Mouse (Mus musculus) neural tube, embryonic 14.5 days (tissue): Measurements from ENCODE around the gene Slco3a1. TPM values are rescaled to one million over a fixed set of nuclear protein-coding genes. Genes with fewer than 3 reads are reported as not detected.

ENCODE experiments used
- ATAC-seq: fragments of 200-750 bp; cut with Nextera tagmentation; 2 replicates; pipeline ENCODE4 v1.8.0; 2017; ENCODE audit warnings: low read depth, mild to moderate bottlenecking, moderate TSS enrichment, moderate library complexity
- H3K27ac ChIP-seq: fragments of 300-500 bp; sonication (generic); 2 replicates; pipeline ENCODE4 v1.5.1; 2014; ENCODE audit warnings: low read depth, mild to moderate bottlenecking, control low read depth, low read length, moderate library complexity, mixed read lengths
- H3K27me3 ChIP-seq: fragments of 300-500 bp; sonication (generic); 2 replicates; pipeline ENCODE4 v1.6.1; 2014; ENCODE audit warnings: low read length; ENCODE audit not compliant: control insufficient read depth, insufficient read depth
- H3K36me3 ChIP-seq: fragments of 300-500 bp; sonication (generic); 2 replicates; pipeline ENCODE4 v1.6.1; 2014; ENCODE audit warnings: low read length, mixed read lengths; ENCODE audit not compliant: control insufficient read depth, insufficient read depth
- H3K4me1 ChIP-seq: fragments of 300-500 bp; sonication (generic); 2 replicates; pipeline ENCODE4 v1.6.1; 2014; ENCODE audit warnings: low read length; ENCODE audit not compliant: control insufficient read depth, insufficient read depth
- H3K4me2 ChIP-seq: fragments of 300-500 bp; sonication (generic); 2 replicates; pipeline ENCODE4 v1.6.1; 2014; ENCODE audit warnings: mild to moderate bottlenecking, low read depth, low read length, control low read depth
- H3K4me3 ChIP-seq: fragments of 300-500 bp; sonication (generic); 2 replicates; pipeline ENCODE4 v1.5.1; 2014; ENCODE audit warnings: low read depth, low read length, control low read depth, mixed read lengths
- H3K9ac ChIP-seq: fragments of 300-500 bp; sonication (generic); replicated peaks from 2 replicates; pipeline ENCODE4 v1.6.1; 2014; ENCODE audit warnings: low read depth, mild to moderate bottlenecking, control low read depth, low read length, mixed read lengths
- H3K9me3 ChIP-seq: fragments of 300-500 bp; sonication (generic); 2 replicates; pipeline ENCODE4 v1.6.1; 2016; ENCODE audit warnings: low read length; ENCODE audit not compliant: control insufficient read depth
- WGBS: fragments of 180-500 bp; shearing (Covaris S2); extraction: QIAGEN DNeasy Blood & Tissue Kit; methylation state at CpG from one replicate; pipeline ENCODE4 v1.1.7; 2014; 5-methylcytosine and 5-hydroxymethylcytosine counted together
- polyA plus RNA-seq: library from polyadenylated mRNA; unstranded; fragments of >200 nt; fragmentation: Nextera tagmentation; extraction: Ambion mirVana; gene quantifications from 2 replicates; pipeline ENCODE4 v1.2.1, GENCODE M21; 2014

Gene Slco3a1
- polyA plus RNA-seq, 1 experiment from 2014 or later: 18.6 TPM

GRCm38 (mm10) chr7:74522260-74522659 lies 32.3 kb downstream of the Slco3a1 start:
- Histone ChIP-seq H3K27ac (no peak overlapping the region), H3K4me1 (no peaks in the 10 kb centered on the region), H3K9ac (no peak overlapping the region), H3K4me2 (no peak overlapping the region), H3K4me3 (no peak overlapping the region), H3K36me3 (no peaks in the 10 kb centered on the region), H3K27me3 (no peaks in the 10 kb centered on the region), H3K9me3 (no peaks in the 10 kb centered on the region)
- no peak for ATAC-seq
- 87% methylated on average over 4 of the region's 4 CpGs for WGBS

GRCm38 (mm10) chr7:74519386-74519785 lies 35.2 kb downstream of the Slco3a1 start:
- Histone ChIP-seq H3K9ac (no peak overlapping the region), H3K4me1 (no peaks in the 10 kb centered on the region), H3K27me3 (no peaks in the 10 kb centered on the region), H3K27ac (no peak overlapping the region), H3K36me3 (no peaks in the 10 kb centered on the region), H3K4me2 (no peak overlapping the region), H3K9me3 (no peaks in the 10 kb centered on the region), H3K4me3 (no peak overlapping the region)
- no peak for ATAC-seq
- 64% methylated on average over 6 of the region's 6 CpGs for WGBS

GRCm38 (mm10) chr7:74518776-74519175 lies 35.8 kb downstream of the Slco3a1 start:
- no peak overlapping the region for H3K27ac ChIP-seq
- H3K36me3 ChIP-seq: no peaks in the 10 kb centered on the region
- no peak for ATAC-seq
- H3K9me3 ChIP-seq: no peaks in the 10 kb centered on the region
- 94% methylated on average over 1 of the region's 1 CpGs for WGBS
- no peak overlapping the region for H3K4me2 ChIP-seq
- no peaks in the 10 kb centered on the region for H3K27me3 ChIP-seq
- H3K4me3 ChIP-seq: no peak overlapping the region
- no peak overlapping the region for H3K9ac ChIP-seq
- no peaks in the 10 kb centered on the region for H3K4me1 ChIP-seq

GRCm38 (mm10) chr7:74518255-74518654 lies 36.3 kb downstream of the Slco3a1 start:
- WGBS: 93% methylated on average over 5 of the region's 5 CpGs
- H3K9me3 ChIP-seq: no peaks in the 10 kb centered on the region
- ATAC-seq: no peak
- no peaks in the 10 kb centered on the region for H3K4me1 ChIP-seq
- H3K4me3 ChIP-seq: no peak overlapping the region
- H3K4me2 ChIP-seq: no peak overlapping the region
- no peaks in the 10 kb centered on the region for H3K36me3 ChIP-seq
- H3K27ac ChIP-seq: no peak overlapping the region
- H3K27me3 ChIP-seq: no peaks in the 10 kb centered on the region
- H3K9ac ChIP-seq: no peak overlapping the region

GRCm38 (mm10) chr7:74510676-74511075 lies 43.9 kb downstream of the Slco3a1 start:
- WGBS: 38% methylated on average over 1 of the region's 1 CpGs
- Histone ChIP-seq H3K9me3 (no peaks in the 10 kb centered on the region), H3K9ac (no peak overlapping the region), H3K4me2 (no peak overlapping the region), H3K4me3 (no peak overlapping the region), H3K27ac (no peak overlapping the region), H3K36me3 (no peaks in the 10 kb centered on the region), H3K27me3 (no peaks in the 10 kb centered on the region), H3K4me1 (peaks cover 4% of the 10 kb centered on the region)
- peak; percentile 70; the same call in 1 of the 2 replicates for ATAC-seq

- no peak overlapping the region for H3K9ac ChIP-seq
- H3K9me3 ChIP-seq: no peaks in the 10 kb centered on the region
- H3K4me1 ChIP-seq: peaks cover 4% of the 10 kb centered on the region
- H3K27me3 ChIP-seq: no peaks in the 10 kb centered on the region
- WGBS: 17% methylated on average over 4 of the region's 4 CpGs
- H3K4me2 ChIP-seq: no peak overlapping the region
- no peaks in the 10 kb centered on the region for H3K36me3 ChIP-seq
- H3K4me3 ChIP-seq: no peak overlapping the region
- no peak overlapping the region for H3K27ac ChIP-seq
- peak; percentile 67; the same call in 1 of the 2 replicates for ATAC-seq
Observed at GRCm38 (mm10) chr7:74508205-74508604, 46.4 kb downstream of the Slco3a1 start.

- Histone ChIP-seq H3K4me1 (peaks cover 4% of the 10 kb centered on the region), H3K9me3 (no peaks in the 10 kb centered on the region), H3K4me3 (no peak overlapping the region)
Observed at GRCm38 (mm10) chr7:74506856-74507255, 47.7 kb downstream of the Slco3a1 start.

GRCm38 (mm10) chr7:74505635-74506034 lies 48.9 kb downstream of the Slco3a1 start:
- Histone ChIP-seq H3K36me3 (no peaks in the 10 kb centered on the region), H3K9ac (no peak overlapping the region), H3K27ac (no peak overlapping the region), H3K4me3 (no peak overlapping the region), H3K27me3 (no peaks in the 10 kb centered on the region), H3K9me3 (no peaks in the 10 kb centered on the region), H3K4me2 (no peak overlapping the region), H3K4me1 (no peaks in the 10 kb centered on the region)
- ATAC-seq: no peak
- 78% methylated on average over 10 of the region's 10 CpGs for WGBS

More at GRCm38 (mm10) chr7:74506856-74507255, 47.7 kb downstream of the Slco3a1 start:
- Histone ChIP-seq H3K9ac (no peak overlapping the region), H3K36me3 (no peaks in the 10 kb centered on the region), H3K27ac (no peak overlapping the region), H3K4me2 (no peak overlapping the region), H3K27me3 (no peaks in the 10 kb centered on the region)
- 73% methylated on average over 5 of the region's 5 CpGs for WGBS
- no peak for ATAC-seq

- Histone ChIP-seq H3K27ac (no peak overlapping the region), H3K4me1 (no peaks in the 10 kb centered on the region), H3K4me2 (no peak overlapping the region), H3K4me3 (no peak overlapping the region), H3K36me3 (no peaks in the 10 kb centered on the region), H3K9me3 (no peaks in the 10 kb centered on the region), H3K27me3 (no peaks in the 10 kb centered on the region), H3K9ac (no peak overlapping the region)
- ATAC-seq: peak; percentile 84; the same call in 1 of the 2 replicates
- 25% methylated on average over 10 of the region's 10 CpGs for WGBS
Observed at GRCm38 (mm10) chr7:74501187-74501586, 53.4 kb downstream of the Slco3a1 start.
